Mouse (Mus musculus) erythroblast, embryonic 14.5 days (primary cell): ENCODE results near the gene Fbxo7. TPM values are rescaled to one million over a fixed set of nuclear protein-coding genes. Genes with fewer than 3 reads are reported as not detected.

Experiments
- H3K27me3 ChIP-seq: 2 replicates; pipeline ENCODE4 v1.6.1; 2012; ENCODE audit warnings: inconsistent platforms; ENCODE audit not compliant: control insufficient read depth
- H3K36me3 ChIP-seq: 2 replicates; pipeline ENCODE4 v1.6.1; 2012; ENCODE audit warnings: mild to moderate bottlenecking, inconsistent platforms; ENCODE audit not compliant: control insufficient read depth
- H3K4me1 ChIP-seq: 2 replicates; pipeline ENCODE4 v1.6.1; 2012; ENCODE audit warnings: inconsistent platforms; ENCODE audit not compliant: control insufficient read depth
- H3K4me3 ChIP-seq: replicated peaks from 2 replicates; pipeline ENCODE3; 2012; ENCODE audit warnings: moderate library complexity, mild to moderate bottlenecking, inconsistent platforms
- H3K9me3 ChIP-seq: 2 replicates; pipeline ENCODE4 v1.6.1; 2012; ENCODE audit warnings: low read length, inconsistent platforms, mixed read lengths; ENCODE audit not compliant: control insufficient read depth
- GATA1 ChIP-seq: IDR thresholded peaks from 2 replicates; pipeline ENCODE4 v1.6.1; 2012; ENCODE audit warnings: low read length, inconsistent platforms, mixed read lengths
- TAL1 ChIP-seq: IDR thresholded peaks from 3 replicates; pipeline ENCODE4 v1.6.1; 2012; ENCODE audit warnings: low read length, inconsistent platforms, mixed read lengths
- polyA plus RNA-seq: library from polyadenylated mRNA; stranded (reverse); fragments of >175 nt; gene quantifications from 2 replicates; pipeline ENCODE4 v1.2.3, GENCODE M21; 2012

Gene Fbxo7
- polyA plus RNA-seq, 1 experiment, result 14.1 TPM

GRCm38 (mm10) chr10:86030743-86031142 is 9.0 kb downstream of the Fbxo7 start:
- peaks cover 97% of the 10 kb centered on the region for H3K36me3 ChIP-seq
- H3K4me3 ChIP-seq, result no peak overlapping the region
- H3K4me1 ChIP-seq, result peaks cover 56% of the 10 kb centered on the region
- no peak for TF ChIP-seq TAL1
- TF ChIP-seq GATA1, result no peak
- peaks cover 5% of the 10 kb centered on the region for H3K9me3 ChIP-seq
- no peaks in the 10 kb centered on the region for H3K27me3 ChIP-seq

GRCm38 (mm10) chr10:86032517-86032916 is 10.7 kb downstream of the Fbxo7 start:
- Histone ChIP-seq H3K27me3 (no peaks in the 10 kb centered on the region), H3K4me3 (no peak overlapping the region), H3K36me3 (peaks cover 100% of the 10 kb centered on the region), H3K9me3 (peaks cover 5% of the 10 kb centered on the region), H3K4me1 (peaks cover 40% of the 10 kb centered on the region)
- TF ChIP-seq GATA1, result no peak
- no peak for TF ChIP-seq TAL1

- H3K36me3 ChIP-seq, result peaks cover 100% of the 10 kb centered on the region
- H3K4me1 ChIP-seq, result peaks cover 24% of the 10 kb centered on the region
- no peak overlapping the region for H3K4me3 ChIP-seq
- H3K9me3 ChIP-seq, result peaks cover 1% of the 10 kb centered on the region
- H3K27me3 ChIP-seq, result no peaks in the 10 kb centered on the region
- TF ChIP-seq TAL1 (no peak), GATA1 (no peak)
Observed at GRCm38 (mm10) chr10:86034007-86034728, 12.4 kb downstream of the Fbxo7 start.

GRCm38 (mm10) chr10:86043651-86044050 is 21.9 kb downstream of the Fbxo7 start:
- H3K36me3 ChIP-seq, result peaks cover 98% of the 10 kb centered on the region
- H3K27me3 ChIP-seq, result no peaks in the 10 kb centered on the region
- H3K4me3 ChIP-seq, result no peak overlapping the region
- no peak for TF ChIP-seq TAL1
- no peak for TF ChIP-seq GATA1
- no peaks in the 10 kb centered on the region; the same call in 1 of the 2 replicates for H3K4me1 ChIP-seq
- H3K9me3 ChIP-seq, result no peaks in the 10 kb centered on the region

- peaks cover 98% of the 10 kb centered on the region for H3K36me3 ChIP-seq
- TF ChIP-seq TAL1 (no peak), GATA1 (no peak)
- no peaks in the 10 kb centered on the region; the same call in 1 of the 2 replicates for H3K4me1 ChIP-seq
Observed at GRCm38 (mm10) chr10:86044066-86044465, 22.3 kb downstream of the Fbxo7 start.

GRCm38 (mm10) chr10:86046371-86046770 is 24.6 kb downstream of the Fbxo7 start:
- peaks cover 2% of the 10 kb centered on the region; the same call in 1 of the 2 replicates for H3K4me1 ChIP-seq
- no peaks in the 10 kb centered on the region for H3K27me3 ChIP-seq
- H3K9me3 ChIP-seq, result no peaks in the 10 kb centered on the region
- no peak for TF ChIP-seq GATA1
- no peak for TF ChIP-seq TAL1
- no peak overlapping the region for H3K4me3 ChIP-seq
- peaks cover 100% of the 10 kb centered on the region for H3K36me3 ChIP-seq

More at GRCm38 (mm10) chr10:86044066-86044465, 22.3 kb downstream of the Fbxo7 start:
- Histone ChIP-seq H3K9me3 (no peaks in the 10 kb centered on the region), H3K27me3 (no peaks in the 10 kb centered on the region), H3K4me3 (no peak overlapping the region)

- Histone ChIP-seq H3K9me3 (no peaks in the 10 kb centered on the region), H3K27me3 (no peaks in the 10 kb centered on the region), H3K36me3 (peaks cover 100% of the 10 kb centered on the region), H3K4me3 (no peak overlapping the region), H3K4me1 (peaks cover 7% of the 10 kb centered on the region)
- no peak for TF ChIP-seq TAL1
- no peak for TF ChIP-seq GATA1
Observed at GRCm38 (mm10) chr10:86047786-86048185, 26.0 kb downstream of the Fbxo7 start.

- TF ChIP-seq TAL1 (no peak), GATA1 (no peak)
Observed at GRCm38 (mm10) chr10:86050522-86050921, 28.8 kb downstream of the Fbxo7 start.

GRCm38 (mm10) chr10:86052818-86053522 is 31.2 kb downstream of the Fbxo7 start:
- peaks cover 84% of the 10 kb centered on the region for H3K36me3 ChIP-seq
- H3K27me3 ChIP-seq, result no peaks in the 10 kb centered on the region
- peaks cover 5% of the 10 kb centered on the region for H3K9me3 ChIP-seq
- TF ChIP-seq GATA1 (no peak), TAL1 (no peak)
- H3K4me3 ChIP-seq, result no peak overlapping the region
- H3K4me1 ChIP-seq, result peaks cover 14% of the 10 kb centered on the region

More at GRCm38 (mm10) chr10:86050522-86050921, 28.8 kb downstream of the Fbxo7 start:
- peaks cover 100% of the 10 kb centered on the region for H3K36me3 ChIP-seq
- no peaks in the 10 kb centered on the region for H3K9me3 ChIP-seq
- H3K27me3 ChIP-seq, result no peaks in the 10 kb centered on the region
- peaks cover 14% of the 10 kb centered on the region for H3K4me1 ChIP-seq
- no peak overlapping the region for H3K4me3 ChIP-seq
